Mouse (Mus musculus) inflammation-experienced regulatory T-cells (primary cell): ENCODE data around the gene Cdkn2d. TPM values are rescaled to one million over a fixed set of nuclear protein-coding genes. Genes with fewer than 3 reads are reported as not detected.

Experiments
- polyA plus RNA-seq, 2 experiments: library from polyadenylated mRNA; unstranded; fragments of 100-300 nt; shearing (Covaris generic); gene quantifications; one replicate each; pipeline ENCODE4 v1.2.1; 2017

Cdkn2d gene
- polyA plus RNA-seq = 100 to 1,000 TPM in 1 of 2 experiments, 10 to 100 TPM in 1; 93.1 to 135 TPM

GRCm38 (mm10) chr9:21291022-21291787 lies at the start of gene Cdkn2d:
Cdkn2d (minus strand) TSS chr9:21291407.

GRCm38 (mm10) chr9:21320619-21321512 lies 29.7 kb upstream of the Cdkn2d start, which contains the start of gene Slc44a2:
Slc44a2 (plus strand) TSS chr9:21320698.

GRCm38 (mm10) chr9:21312134-21312533 lies 20.9 kb upstream of the Cdkn2d start, which contains the start of gene Ap1m2:
Ap1m2 (minus strand) TSS chr9:21312337.

GRCm38 (mm10) chr9:21287571-21288402 lies 3.4 kb downstream of the Cdkn2d start, which contains the start of gene Kri1:
Kri1 (minus strand) TSS chr9:21287969.

DNA sequence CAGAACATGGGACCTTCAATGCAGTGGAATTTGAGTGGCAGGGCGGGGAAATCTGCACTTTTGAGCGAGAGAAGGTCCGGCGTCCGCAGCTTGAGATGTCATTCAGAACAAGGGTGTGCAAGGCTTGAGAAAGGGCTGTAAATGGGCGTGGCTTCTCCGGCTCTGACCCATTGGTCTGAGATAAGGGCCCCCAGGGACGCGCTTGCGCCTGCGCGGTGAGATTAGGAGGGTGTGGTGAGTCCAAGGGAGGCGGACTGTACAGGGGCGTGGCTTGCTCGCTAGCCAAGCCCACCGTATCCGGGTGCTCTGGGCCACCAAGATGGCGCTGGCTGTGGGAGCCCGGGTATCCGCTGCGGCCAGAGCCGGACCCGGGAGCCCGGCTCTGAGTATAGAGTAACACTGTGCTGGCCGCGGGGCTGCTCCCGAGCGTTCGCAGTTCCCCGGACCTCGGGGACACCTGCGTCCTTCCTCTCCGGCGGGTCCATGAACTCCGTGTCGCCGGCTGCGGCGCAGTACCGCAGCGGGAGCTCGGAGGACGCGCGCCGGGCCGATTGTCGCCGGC lies 26.1 kb downstream of the Cdkn2d start, which contains the start of gene Atg4d:
Gene Atg4d, plus strand, starts transcription at position 294 of the 562 bp plus-strand sequence.

GRCm38 (mm10) chr9:21248326-21248725 lies 42.9 kb downstream of the Cdkn2d start, which contains the start of gene S1pr5:
S1pr5 (minus strand) TSS chr9:21248443.

GRCm38 (mm10) chr9:21238733-21239464 lies 52.3 kb downstream of the Cdkn2d start, which contains the start of gene Keap1:
Keap1 (minus strand) TSS chr9:21239361.

Other genes starting within 250 kb of the Cdkn2d start
- gene Zglp1, start 224.3 kb downstream of the Cdkn2d start, polyA plus RNA-seq = 1 to 10 TPM in 1 of 2 experiments, not detected in 1; 4.0 TPM
- under 1 TPM in 1 of 2 experiments, not detected in 1; 0.84 TPM for gene Gm49373, start 218.3 kb downstream of the Cdkn2d start, polyA plus RNA-seq
- gene Fdx1l, start 217.8 kb downstream of the Cdkn2d start, polyA plus RNA-seq = 10 to 100 TPM; 41.3 to 42.4 TPM
- 1 to 10 TPM; 1.0 to 2.4 TPM for gene Gm38431, start 199.4 kb downstream of the Cdkn2d start, polyA plus RNA-seq
- 10 to 100 TPM; 62.9 to 67.1 TPM for gene Raver1, start 199.4 kb downstream of the Cdkn2d start, polyA plus RNA-seq
- gene Tyk2, start 160.2 kb downstream of the Cdkn2d start, polyA plus RNA-seq = 10 to 100 TPM; 61.1 to 70.2 TPM
- gene Cdc37, start 141.4 kb downstream of the Cdkn2d start, polyA plus RNA-seq = 100 to 1,000 TPM; 284 to 382 TPM
- gene Pde4a, start 125.7 kb downstream of the Cdkn2d start, polyA plus RNA-seq = 1 to 10 TPM; 1.1 to 3.1 TPM
- gene Keap1, start 52.0 kb downstream of the Cdkn2d start, polyA plus RNA-seq = 10 to 100 TPM; 56.5 to 63.4 TPM
- gene S1pr5, start 43.0 kb downstream of the Cdkn2d start, polyA plus RNA-seq = 1 to 10 TPM in 1 of 2 experiments, under 1 TPM in 1; 0.14 to 2.2 TPM
- 10 to 100 TPM; 57.7 to 70.7 TPM for gene Atg4d, start 26.1 kb downstream of the Cdkn2d start, polyA plus RNA-seq
- gene Kri1, start 3.4 kb downstream of the Cdkn2d start, polyA plus RNA-seq = 10 to 100 TPM; 26.5 to 29.8 TPM
- 1 to 10 TPM; 2.3 to 3.0 TPM for gene Ap1m2, start 20.9 kb upstream of the Cdkn2d start, polyA plus RNA-seq
- 100 to 1,000 TPM; 391 to 483 TPM for gene Slc44a2, start 29.3 kb upstream of the Cdkn2d start, polyA plus RNA-seq
- gene Ilf3, start 76.5 kb upstream of the Cdkn2d start, polyA plus RNA-seq = 10 to 100 TPM; 50.0 to 61.5 TPM
- 10 to 100 TPM; 29.5 to 32.0 TPM for gene Qtrt1, start 120.4 kb upstream of the Cdkn2d start, polyA plus RNA-seq
- gene Dnm2, start 133.5 kb upstream of the Cdkn2d start, polyA plus RNA-seq = 100 to 1,000 TPM; 196 to 272 TPM
- gene Tmed1, start 218.8 kb upstream of the Cdkn2d start, polyA plus RNA-seq = 1 to 10 TPM; 6.2 to 8.7 TPM
- 10 to 100 TPM; 31.3 to 48.0 TPM for gene AB124611, start 234.8 kb upstream of the Cdkn2d start, polyA plus RNA-seq